Mouse (Mus musculus): ENCODE results near the gene Lst1. TPM values are rescaled to one million over a fixed set of nuclear protein-coding genes. Genes with fewer than 3 reads are reported as not detected.

Lst1 gene
- total RNA-seq, 1 experiment: 2.7 TPM

DNA sequence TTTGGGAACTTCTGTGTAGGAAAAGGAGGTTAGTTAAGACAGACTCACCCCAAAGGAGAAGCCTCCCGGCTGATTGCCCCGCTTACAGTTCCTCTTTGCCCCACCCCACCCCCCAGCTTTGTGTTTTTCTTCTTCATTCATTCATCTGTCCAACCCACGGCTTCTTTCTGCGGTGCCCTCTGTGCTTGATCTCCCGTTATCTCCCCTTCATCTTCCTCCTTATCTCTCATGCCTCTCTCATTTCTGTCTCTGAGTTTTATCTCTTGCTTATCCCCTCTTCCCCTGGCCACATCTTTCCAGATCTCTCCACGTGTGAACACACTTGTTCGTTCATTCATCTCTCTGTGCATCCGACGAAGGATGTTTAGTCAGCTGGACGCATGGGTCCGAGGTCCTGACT lies 12.9 kb upstream of the Lst1 start:
- Histone ChIP-seq H3K4me1 (ENCODE audit: control insufficient read depth in 2 of 2, insufficient read depth in 2 of 2, low read length in 2 of 2, poor library complexity in 1 of 2) (no peaks in the 10 kb centered on the region), H3K4me3 (ENCODE audit: insufficient read depth in 1 of 2, low read depth in 1 of 2, low read length in 2 of 2, poor library complexity in 1 of 2, severe bottlenecking in 1 of 2) (no peak overlapping the region), H3K9me3 (ENCODE audit: control insufficient read depth, insufficient read depth, low read depth, low read length) (no peaks in the 10 kb centered on the region), H3K9ac (ENCODE audit: insufficient read depth, low read depth, low read length, poor library complexity, severe bottlenecking) (no peak overlapping the region), H3K27ac (ENCODE audit: insufficient read depth, low read depth, low read length, poor library complexity, severe bottlenecking) (no peak overlapping the region), H3K36me3 (ENCODE audit: control insufficient read depth, insufficient read depth, low read length, poor library complexity, severe bottlenecking) (no peaks in the 10 kb centered on the region)
- in situ Hi-C loops (cut with MboI; ENCODE audit: low sequenced_read_pairs in 2 of 2, unreplicated experiment in 2 of 2): no loop called here
- no peak for TF ChIP-seq MAFK (IDR thresholded peaks at IDR 0.05; ENCODE audit: insufficient read depth, low read depth, low read length)
- no peak for TF ChIP-seq CHD2 (IDR thresholded peaks at IDR 0.05; ENCODE audit: low read depth, low read length)
- no peak for TF ChIP-seq HCFC1 (IDR thresholded peaks at IDR 0.05; ENCODE audit: borderline replicate concordance, insufficient read depth, low read length)
- TF ChIP-seq ZNF384 (IDR thresholded peaks at IDR 0.05; ENCODE audit: low read depth, low read length): no peak
- no peak for TF ChIP-seq ZC3H11A (IDR thresholded peaks at IDR 0.05; ENCODE audit: borderline replicate concordance, low read depth, low read length)
- no peak for DNase-seq (ENCODE audit: low read depth, low spot score)

DNA sequence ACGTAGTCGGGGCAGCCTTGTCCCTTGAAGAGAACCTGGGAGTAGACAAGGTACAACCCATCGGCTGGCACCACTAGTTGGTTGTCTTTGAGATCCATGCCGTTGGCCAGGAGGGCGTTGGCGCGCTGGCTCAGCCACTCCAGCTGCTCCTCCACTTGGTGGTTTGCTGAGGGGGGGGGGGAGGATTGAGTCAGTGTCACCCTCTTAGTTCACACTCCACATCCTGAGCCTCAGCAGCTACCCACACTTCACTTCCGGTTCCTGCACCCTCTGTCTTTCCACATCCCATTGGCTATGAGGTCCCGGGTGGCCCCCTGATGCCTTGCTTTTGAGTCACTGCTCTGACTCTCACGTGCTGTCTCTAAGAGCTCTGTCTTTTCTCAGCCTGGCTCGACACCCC lies 12.2 kb upstream of the Lst1 start:
- no peaks in the 10 kb centered on the region; a peak in 1 of 4 replicates for H3K4me1 ChIP-seq (ENCODE audit: control insufficient read depth in 2 of 2, insufficient read depth in 2 of 2, low read length in 2 of 2, poor library complexity in 1 of 2)
- no peak overlapping the region for H3K27ac ChIP-seq (ENCODE audit: insufficient read depth, low read depth, low read length, poor library complexity, severe bottlenecking)
- no peak overlapping the region for H3K9ac ChIP-seq (ENCODE audit: insufficient read depth, low read depth, low read length, poor library complexity, severe bottlenecking)
- TF ChIP-seq CHD2 (IDR thresholded peaks at IDR 0.05; ENCODE audit: low read depth, low read length) (no peak), HCFC1 (IDR thresholded peaks at IDR 0.05; ENCODE audit: borderline replicate concordance, insufficient read depth, low read length) (no peak), ZC3H11A (IDR thresholded peaks at IDR 0.05; ENCODE audit: borderline replicate concordance, low read depth, low read length) (no peak), ZNF384 (IDR thresholded peaks at IDR 0.05; ENCODE audit: low read depth, low read length) (no peak), MAFK (IDR thresholded peaks at IDR 0.05; ENCODE audit: insufficient read depth, low read depth, low read length) (no peak)
- no peaks in the 10 kb centered on the region for H3K36me3 ChIP-seq (ENCODE audit: control insufficient read depth, insufficient read depth, low read length, poor library complexity, severe bottlenecking)
- H3K4me3 ChIP-seq (ENCODE audit: insufficient read depth in 1 of 2, low read depth in 1 of 2, low read length in 2 of 2, poor library complexity in 1 of 2, severe bottlenecking in 1 of 2): no peak overlapping the region
- DNase-seq (ENCODE audit: low read depth, low spot score): no peak
- in situ Hi-C loops (cut with MboI; ENCODE audit: low sequenced_read_pairs in 2 of 2, unreplicated experiment in 2 of 2): no loop called here
- H3K9me3 ChIP-seq (ENCODE audit: control insufficient read depth, insufficient read depth, low read depth, low read length): no peaks in the 10 kb centered on the region

DNA sequence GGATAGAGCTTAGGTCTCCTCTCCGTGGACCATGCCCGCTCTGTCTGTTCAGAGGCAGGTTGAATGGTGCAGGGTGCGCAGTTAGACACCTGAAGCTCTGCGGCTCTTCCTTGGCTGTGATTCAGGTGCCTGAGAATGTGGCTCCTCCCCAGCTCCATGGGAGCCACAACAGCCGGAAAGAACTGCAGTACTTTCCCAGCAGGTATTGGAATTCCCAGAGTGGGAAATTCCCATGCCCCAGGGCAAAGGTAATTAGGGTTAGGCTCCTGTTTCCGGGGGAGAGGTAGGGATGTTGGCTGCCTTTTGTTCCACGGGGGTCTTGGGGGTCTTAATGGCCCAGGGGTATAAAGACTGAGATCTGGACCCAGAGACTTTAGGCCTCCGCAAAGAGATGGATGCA lies 10.7 kb upstream of the Lst1 start:
- in situ Hi-C loops (cut with MboI; ENCODE audit: low sequenced_read_pairs in 2 of 2, unreplicated experiment in 2 of 2): no loop called here
- H3K27ac ChIP-seq (ENCODE audit: insufficient read depth, low read depth, low read length, poor library complexity, severe bottlenecking): no peak overlapping the region
- H3K9ac ChIP-seq (ENCODE audit: insufficient read depth, low read depth, low read length, poor library complexity, severe bottlenecking): no peak overlapping the region
- no peaks in the 10 kb centered on the region for H3K9me3 ChIP-seq (ENCODE audit: control insufficient read depth, insufficient read depth, low read depth, low read length)
- H3K4me3 ChIP-seq (ENCODE audit: insufficient read depth in 1 of 2, low read depth in 1 of 2, low read length in 2 of 2, poor library complexity in 1 of 2, severe bottlenecking in 1 of 2): no peak overlapping the region
- no peak for TF ChIP-seq ZNF384 (IDR thresholded peaks at IDR 0.05; ENCODE audit: low read depth, low read length)
- no peak for TF ChIP-seq HCFC1 (IDR thresholded peaks at IDR 0.05; ENCODE audit: borderline replicate concordance, insufficient read depth, low read length)
- no peak for TF ChIP-seq CHD2 (IDR thresholded peaks at IDR 0.05; ENCODE audit: low read depth, low read length)
- no peak for TF ChIP-seq MAFK (IDR thresholded peaks at IDR 0.05; ENCODE audit: insufficient read depth, low read depth, low read length)
- no peak for TF ChIP-seq ZC3H11A (IDR thresholded peaks at IDR 0.05; ENCODE audit: borderline replicate concordance, low read depth, low read length)
- H3K4me1 ChIP-seq (ENCODE audit: control insufficient read depth in 2 of 2, insufficient read depth in 2 of 2, low read length in 2 of 2, poor library complexity in 1 of 2): peaks cover 0 to under 1% of the 10 kb centered on the region in 2 experiments; a peak in 2 of 4 replicates
- H3K36me3 ChIP-seq (ENCODE audit: control insufficient read depth, insufficient read depth, low read length, poor library complexity, severe bottlenecking): no peaks in the 10 kb centered on the region
- no peak for DNase-seq (ENCODE audit: low read depth, low spot score)

DNA sequence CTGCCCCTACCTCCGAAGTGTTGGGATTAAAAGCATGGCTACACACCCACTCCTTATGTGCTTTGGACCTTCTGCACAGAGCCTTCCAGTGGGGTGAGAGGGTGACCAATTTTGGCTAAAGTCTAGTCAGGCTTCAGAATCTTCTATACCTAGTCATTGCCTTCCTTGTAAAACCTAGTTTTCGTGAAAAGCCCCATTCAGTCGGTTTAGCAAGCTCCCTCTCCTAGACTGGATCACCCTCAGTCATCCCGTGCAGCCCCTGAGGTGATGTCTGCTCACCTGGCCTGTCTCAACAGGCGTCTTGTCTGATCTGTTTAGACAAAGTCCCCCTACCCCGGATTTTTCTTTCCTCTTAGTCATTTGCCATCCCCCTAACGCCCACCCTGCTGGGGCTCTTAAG lies 9.8 kb upstream of the Lst1 start:
- Histone ChIP-seq H3K36me3 (ENCODE audit: control insufficient read depth, insufficient read depth, low read length, poor library complexity, severe bottlenecking) (no peaks in the 10 kb centered on the region), H3K4me3 (ENCODE audit: insufficient read depth in 1 of 2, low read depth in 1 of 2, low read length in 2 of 2, poor library complexity in 1 of 2, severe bottlenecking in 1 of 2) (no peak overlapping the region), H3K9me3 (ENCODE audit: control insufficient read depth, insufficient read depth, low read depth, low read length) (no peaks in the 10 kb centered on the region), H3K4me1 (ENCODE audit: control insufficient read depth in 2 of 2, insufficient read depth in 2 of 2, low read length in 2 of 2, poor library complexity in 1 of 2) (peaks cover 0 to 2% of the 10 kb centered on the region in 2 experiments; a peak in 2 of 4 replicates), H3K27ac (ENCODE audit: insufficient read depth, low read depth, low read length, poor library complexity, severe bottlenecking) (no peak overlapping the region), H3K9ac (ENCODE audit: insufficient read depth, low read depth, low read length, poor library complexity, severe bottlenecking) (no peak overlapping the region)
- in situ Hi-C loops (cut with MboI; ENCODE audit: low sequenced_read_pairs in 2 of 2, unreplicated experiment in 2 of 2): no loop called here
- no peak for TF ChIP-seq ZNF384 (IDR thresholded peaks at IDR 0.05; ENCODE audit: low read depth, low read length)
- TF ChIP-seq CHD2 (IDR thresholded peaks at IDR 0.05; ENCODE audit: low read depth, low read length): no peak
- TF ChIP-seq MAFK (IDR thresholded peaks at IDR 0.05; ENCODE audit: insufficient read depth, low read depth, low read length): no peak
- TF ChIP-seq HCFC1 (IDR thresholded peaks at IDR 0.05; ENCODE audit: borderline replicate concordance, insufficient read depth, low read length): no peak
- TF ChIP-seq ZC3H11A (IDR thresholded peaks at IDR 0.05; ENCODE audit: borderline replicate concordance, low read depth, low read length): no peak
- DNase-seq (ENCODE audit: low read depth, low spot score): no peak

DNA sequence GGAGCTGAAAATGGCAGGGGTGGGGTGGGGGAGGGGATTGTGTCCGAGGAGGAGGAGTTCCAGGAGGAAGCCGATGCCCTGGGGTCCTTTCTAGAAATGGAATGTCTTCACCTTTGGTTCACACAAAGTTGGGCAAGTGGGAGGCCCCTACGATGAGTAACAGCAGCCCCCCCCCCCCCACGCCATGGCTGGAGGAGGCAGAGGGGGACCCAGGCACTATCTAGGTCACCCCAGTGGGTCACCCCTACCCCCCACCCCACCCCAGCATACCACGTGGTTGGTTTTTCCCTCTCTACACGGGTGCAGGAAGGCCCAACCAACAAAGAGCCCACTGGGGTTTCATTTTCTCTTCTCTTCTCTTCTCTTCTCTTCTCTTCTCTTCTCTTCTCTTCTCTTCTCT lies 8.9 kb upstream of the Lst1 start:
- no peak for TF ChIP-seq HCFC1 (IDR thresholded peaks at IDR 0.05; ENCODE audit: borderline replicate concordance, insufficient read depth, low read length)
- TF ChIP-seq ZC3H11A (IDR thresholded peaks at IDR 0.05; ENCODE audit: borderline replicate concordance, low read depth, low read length): no peak
- no peak for TF ChIP-seq MAFK (IDR thresholded peaks at IDR 0.05; ENCODE audit: insufficient read depth, low read depth, low read length)
- no peak for TF ChIP-seq CHD2 (IDR thresholded peaks at IDR 0.05; ENCODE audit: low read depth, low read length)
- no peak for TF ChIP-seq ZNF384 (IDR thresholded peaks at IDR 0.05; ENCODE audit: low read depth, low read length)
- H3K9me3 ChIP-seq (ENCODE audit: control insufficient read depth, insufficient read depth, low read depth, low read length): no peaks in the 10 kb centered on the region
- in situ Hi-C loops (cut with MboI; ENCODE audit: low sequenced_read_pairs in 2 of 2, unreplicated experiment in 2 of 2): no loop called here

More for the DNA sequence above, 8.9 kb upstream of the Lst1 start:
- no peak overlapping the region for H3K4me3 ChIP-seq (ENCODE audit: insufficient read depth in 1 of 2, low read depth in 1 of 2, low read length in 2 of 2, poor library complexity in 1 of 2, severe bottlenecking in 1 of 2)
- H3K4me1 ChIP-seq (ENCODE audit: control insufficient read depth in 2 of 2, insufficient read depth in 2 of 2, low read length in 2 of 2, poor library complexity in 1 of 2): peaks cover 0 to 2% of the 10 kb centered on the region in 2 experiments; a peak in 2 of 4 replicates
- no peak overlapping the region for H3K9ac ChIP-seq (ENCODE audit: insufficient read depth, low read depth, low read length, poor library complexity, severe bottlenecking)
- H3K36me3 ChIP-seq (ENCODE audit: control insufficient read depth, insufficient read depth, low read length, poor library complexity, severe bottlenecking): no peaks in the 10 kb centered on the region
- no peak overlapping the region for H3K27ac ChIP-seq (ENCODE audit: insufficient read depth, low read depth, low read length, poor library complexity, severe bottlenecking)
- no peak for DNase-seq (ENCODE audit: low read depth, low spot score)
